Mouse (Mus musculus) spleen, adult 2 months (tissue): Measurements from ENCODE around the gene Sost. TPM values are rescaled to one million over a fixed set of nuclear protein-coding genes. Genes with fewer than 3 reads are reported as not detected.
"Not testable (repeated sequence)": the region's sequence is repeated elsewhere in the genome, so short reads cannot be mapped to it uniquely, and the experiment has no call there.

Experiments
- DNase-seq, 2 experiments: peaks; one replicate each; pipeline versions ENCODE4 v3.0.0 to v3.0.0-alpha.2; 2012 to 2021; ENCODE audit warnings: low spot score in 2 of 2, low read depth in 1 of 2
- H3K27ac ChIP-seq: fragments of 200-500 bp; 2 replicates; pipeline ENCODE4 v1.5.1; 2012; ENCODE audit warnings: low read length, inconsistent platforms; ENCODE audit not compliant: insufficient read depth
- H3K27me3 ChIP-seq: fragments of 200-500 bp; 2 replicates; pipeline ENCODE4 v1.6.1; 2012; ENCODE audit warnings: mild to moderate bottlenecking, moderate library complexity, low read length, inconsistent platforms; ENCODE audit not compliant: control insufficient read depth, insufficient read depth
- H3K36me3 ChIP-seq: fragments of 200-500 bp; 2 replicates; pipeline ENCODE4 v1.6.1; 2012; ENCODE audit warnings: mild to moderate bottlenecking, low read length, inconsistent platforms; ENCODE audit not compliant: control insufficient read depth, insufficient read depth
- H3K4me1 ChIP-seq: fragments of 200-500 bp; 2 replicates; pipeline ENCODE4 v1.6.1; 2011; ENCODE audit warnings: inconsistent platforms; ENCODE audit not compliant: control insufficient read depth, insufficient read depth, insufficient read length
- H3K4me3 ChIP-seq: fragments of 200-500 bp; 2 replicates; pipeline ENCODE4 v1.5.1; 2011; ENCODE audit warnings: mild to moderate bottlenecking, inconsistent platforms; ENCODE audit not compliant: insufficient read depth, insufficient read length; ENCODE audit errors: extremely low read depth
- CTCF ChIP-seq: fragments of 200-500 bp; IDR thresholded peaks from 2 replicates; pipeline ENCODE4 v1.5.1; 2011; ENCODE audit warnings: mild to moderate bottlenecking, inconsistent platforms; ENCODE audit not compliant: insufficient read depth, insufficient read length, insufficient replicate concordance; ENCODE audit errors: extremely low read depth
- POLR2A ChIP-seq: fragments of 200-500 bp; IDR thresholded peaks from 2 replicates; pipeline ENCODE4 v1.6.1; 2011; ENCODE audit warnings: low read depth, low read length, inconsistent platforms
- WGBS: fragments of 180-500 bp; shearing (Covaris S2); methylation state at CpG from one replicate; pipeline ENCODE4 v1.1.7; 2018; 5-methylcytosine and 5-hydroxymethylcytosine counted together
- polyA plus RNA-seq: library from polyadenylated mRNA; depleted of rRNA; stranded (reverse); fragments of >200 nt; gene quantifications from 2 replicates; pipeline ENCODE4 v1.2.3, GENCODE M21; 2012

Sost gene
- polyA plus RNA-seq, 1 experiment: 0.05 TPM

GRCm38 (mm10) chr11:101994100-101994499, 27.3 kb upstream of the Sost start:
- no peak for DNase-seq
- Histone ChIP-seq H3K36me3 (no peaks in the 10 kb centered on the region), H3K4me1 (no peaks in the 10 kb centered on the region), H3K27ac (no peak overlapping the region), H3K27me3 (0 out of 2 replicates have a peak, but pooled peaks cover 2% of the 10 kb centered on the region), H3K4me3 (no peak overlapping the region)
- TF ChIP-seq CTCF (no peak), POLR2A (no peak)
- 51% methylated on average over 8 of the region's 8 CpGs for WGBS

- Histone ChIP-seq H3K4me1 (no peaks in the 10 kb centered on the region), H3K36me3 (no peaks in the 10 kb centered on the region), H3K27me3 (0 out of 2 replicates have a peak, but pooled peaks cover 2% of the 10 kb centered on the region), H3K4me3 (no peak overlapping the region), H3K27ac (no peak overlapping the region)
- WGBS: 94% methylated on average over 7 of the region's 7 CpGs
- TF ChIP-seq CTCF: no peak
- TF ChIP-seq POLR2A: no peak
- DNase-seq: no peak
Observed at GRCm38 (mm10) chr11:101992411-101992810, 25.6 kb upstream of the Sost start.

GRCm38 (mm10) chr11:101991813-101992212, 25.0 kb upstream of the Sost start:
- H3K27ac ChIP-seq: no peak overlapping the region
- no peaks in the 10 kb centered on the region for H3K4me1 ChIP-seq
- no peak for TF ChIP-seq CTCF
- no peak for TF ChIP-seq POLR2A
- 62% methylated on average over 3 of the region's 3 CpGs for WGBS
- no peaks in the 10 kb centered on the region for H3K36me3 ChIP-seq
- H3K4me3 ChIP-seq: no peak overlapping the region
- DNase-seq: no peak
- 0 out of 2 replicates have a peak, but pooled peaks cover 2% of the 10 kb centered on the region for H3K27me3 ChIP-seq

GRCm38 (mm10) chr11:101990244-101990643, 23.4 kb upstream of the Sost start:
- Histone ChIP-seq H3K27ac (no peak overlapping the region), H3K4me1 (no peaks in the 10 kb centered on the region), H3K36me3 (no peaks in the 10 kb centered on the region), H3K4me3 (no peak overlapping the region), H3K27me3 (0 out of 2 replicates have a peak, but pooled peaks cover 2% of the 10 kb centered on the region)
- no peak for TF ChIP-seq CTCF
- no peak for TF ChIP-seq POLR2A
- 91% methylated on average over 3 of the region's 3 CpGs for WGBS
- no peak for DNase-seq

- no peaks in the 10 kb centered on the region for H3K36me3 ChIP-seq
- peaks cover 16% of the 10 kb centered on the region for H3K4me1 ChIP-seq
- H3K4me3 ChIP-seq: no peak within 1 kb of the TSS
- no peak within 1 kb of the TSS for H3K27ac ChIP-seq
- 85% methylated on average over 3 of the region's 3 CpGs for whole genome bisulfite sequencing
- TF ChIP-seq CTCF: no peak
- no peak for TF ChIP-seq POLR2A
- no peak for DNase-seq
- H3K27me3 ChIP-seq: 0 out of 2 replicates have a peak, but pooled peaks cover 2% of the 10 kb centered on the region
Observed at GRCm38 (mm10) chr11:101986913-101987312, 20.1 kb upstream of the Sost start, which contains the start of gene Dusp3. Dusp3 (minus strand) TSS chr11:101987013.

GRCm38 (mm10) chr11:101985990-101986389, 19.2 kb upstream of the Sost start:
- TF ChIP-seq POLR2A (no peak), CTCF (peak; percentile 65; the same call in 1 of the 2 replicates)
- Histone ChIP-seq H3K4me3 (no peak overlapping the region), H3K36me3 (no peaks in the 10 kb centered on the region), H3K27ac (no peak overlapping the region), H3K27me3 (0 out of 2 replicates have a peak, but pooled peaks cover 2% of the 10 kb centered on the region), H3K4me1 (peaks cover 20% of the 10 kb centered on the region)
- peak; percentile 46 to 69 for DNase-seq
- WGBS: 2% methylated on average over 10 of the region's 10 CpGs

- H3K27me3 ChIP-seq, H3K27ac ChIP-seq, DNase-seq, H3K36me3 ChIP-seq, H3K4me3 ChIP-seq: not testable (repeated sequence)
- 56% methylated on average over 6 of the region's 6 CpGs for WGBS
- H3K4me1 ChIP-seq: peaks cover 20% of the 10 kb centered on the region
Observed at GRCm38 (mm10) chr11:101985450-101985849, 18.6 kb upstream of the Sost start.
